Mouse (Mus musculus) brain, embryonic 14.5 days (tissue): ENCODE measurements at regions not wholly inside any gene's neighbourhood (a gene's known extent, or its start where the extent isn't known, plus 50 kb on each side); places are given as distances from the start of the nearest gene placed in this dataset.

ENCODE experiments used
- CTCF ChIP-seq: fragments of 200-500 bp; IDR thresholded peaks from 2 replicates; pipeline ENCODE4 v1.5.1; 2012; ENCODE audit warnings: inconsistent platforms, mild to moderate bottlenecking, moderate library complexity, borderline replicate concordance; ENCODE audit not compliant: insufficient read depth, insufficient read length; ENCODE audit errors: extremely low read depth
- POLR2A ChIP-seq: fragments of 200-500 bp; IDR thresholded peaks from 2 replicates; pipeline ENCODE4 v1.6.1; 2012; ENCODE audit warnings: mild to moderate bottlenecking, inconsistent platforms, borderline replicate concordance; ENCODE audit not compliant: poor library complexity, insufficient read depth, insufficient read length, severe bottlenecking; ENCODE audit errors: extremely low read depth

GRCm38 (mm10) chr17:85527327-85527698 lies 86.1 kb upstream of the Six3 start:
- no peak for TF ChIP-seq CTCF
- no peak for TF ChIP-seq POLR2A
